Mouse (Mus musculus): ENCODE data around the gene Zfp26. TPM values are rescaled to one million over a fixed set of nuclear protein-coding genes. Genes with fewer than 3 reads are reported as not detected.

The Zfp26 gene
- 10 to 100 TPM; 24.2 to 28.6 TPM for total RNA-seq (2021)

DNA sequence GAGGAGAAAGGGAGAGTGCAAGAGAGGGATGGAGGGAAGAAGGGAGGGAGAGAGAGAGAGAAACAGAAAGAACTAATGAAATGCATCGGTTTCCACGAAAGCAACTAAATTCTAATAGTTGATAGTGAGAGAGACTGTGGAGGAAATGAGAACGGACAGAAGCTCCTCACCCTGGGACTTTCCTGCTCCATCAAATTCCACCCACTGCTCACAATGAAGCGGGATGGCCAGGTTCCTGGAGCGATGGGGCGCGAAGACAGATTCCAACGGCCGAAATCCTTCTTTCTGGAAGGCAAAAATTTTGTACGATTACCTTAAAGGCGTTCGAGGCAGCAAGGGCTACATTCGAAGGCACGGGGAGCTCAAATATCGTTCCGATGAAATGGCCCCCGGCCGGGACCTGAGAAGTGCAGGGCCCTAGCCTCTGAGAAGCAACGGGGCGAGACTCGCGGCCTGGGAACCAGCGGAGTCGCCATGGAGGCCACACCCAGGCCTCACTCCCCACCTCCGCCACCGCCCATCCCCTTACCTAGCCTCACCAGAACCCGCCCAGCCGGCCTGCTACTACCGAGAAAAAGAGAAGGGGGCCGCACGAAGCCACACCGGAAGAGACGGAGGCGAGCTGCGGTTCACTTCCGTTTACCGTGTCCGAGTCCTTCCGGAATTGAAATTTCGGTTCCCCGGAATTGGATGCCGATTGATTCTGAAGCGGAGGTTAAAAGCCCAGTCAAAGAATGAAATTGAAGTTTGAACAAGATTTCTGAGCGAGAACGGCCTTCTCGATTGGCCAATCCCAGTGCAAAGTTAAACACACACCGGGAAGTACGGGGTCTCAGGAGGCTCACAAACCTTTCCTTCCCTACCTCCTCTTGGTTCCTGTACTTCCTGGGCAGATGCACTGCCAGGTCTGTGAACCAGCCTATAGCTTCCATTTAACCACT, at the start of gene Zfp26:
Gene Zfp26, minus strand, starts transcription at position 786 of the 941 bp plus-strand sequence.
- DNase-seq, result peak; percentile 78 to 81

DNA sequence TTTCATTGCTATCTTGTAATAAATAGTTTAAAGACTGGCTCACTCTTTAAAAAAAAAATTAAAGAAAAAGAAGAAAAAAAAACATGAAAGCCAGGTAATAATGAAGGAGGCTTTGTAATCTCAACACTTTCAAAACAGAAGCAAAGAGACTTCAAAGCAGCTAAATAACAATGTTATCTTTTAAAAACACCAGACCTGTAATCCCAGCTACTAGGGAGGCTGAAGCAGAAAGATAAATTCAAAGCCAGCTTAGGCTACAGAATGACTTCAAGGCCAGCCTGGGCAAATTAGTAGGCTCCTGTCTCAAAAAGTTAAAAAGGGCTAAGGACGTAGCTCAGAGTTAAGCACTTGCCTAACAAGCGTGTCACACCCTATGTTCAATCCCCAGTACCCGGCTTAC, 49.7 kb upstream of the Zfp26 start:
- DNase-seq, result no peak

DNA sequence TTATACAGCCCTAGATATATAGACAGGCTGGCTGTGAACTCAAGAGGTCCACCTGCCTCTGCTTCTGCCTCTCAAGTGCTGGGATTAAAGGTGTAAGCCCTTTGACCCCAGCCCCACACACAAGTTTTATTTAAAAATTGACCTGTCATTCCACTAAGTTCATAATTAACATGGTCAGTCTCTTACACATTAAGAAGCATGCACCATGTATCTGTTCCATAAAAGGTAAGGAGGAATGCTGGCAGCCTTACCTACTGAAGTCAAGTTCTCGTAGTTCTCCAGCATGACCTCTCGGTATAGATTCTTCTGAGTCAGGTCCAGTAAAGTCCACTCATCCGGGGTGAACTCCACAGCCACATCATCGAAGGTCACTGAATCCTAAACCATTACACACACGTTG, 44.8 kb upstream of the Zfp26 start:
- no peak for DNase-seq

DNA sequence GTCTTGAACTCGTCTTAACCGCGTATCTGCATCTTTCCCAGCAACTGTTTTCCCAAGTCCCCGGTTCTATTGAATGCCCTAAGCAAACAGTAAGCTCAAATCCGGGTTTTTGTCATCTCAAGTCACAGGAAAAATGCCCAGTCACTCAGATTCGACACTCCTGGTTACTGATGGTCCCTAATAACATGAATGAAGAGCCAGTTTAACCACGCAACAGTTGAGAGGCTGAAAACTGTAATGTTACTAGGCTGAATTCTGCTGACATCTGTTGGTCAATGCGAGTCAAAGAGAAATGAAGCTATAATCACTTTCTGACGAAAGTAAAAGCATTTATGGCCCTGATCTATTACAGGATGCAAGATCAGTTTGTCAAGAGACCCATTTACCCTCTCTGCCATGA, 33.3 kb upstream of the Zfp26 start:
- peak in 1 of 2 experiments; percentile 17 for DNase-seq

DNA sequence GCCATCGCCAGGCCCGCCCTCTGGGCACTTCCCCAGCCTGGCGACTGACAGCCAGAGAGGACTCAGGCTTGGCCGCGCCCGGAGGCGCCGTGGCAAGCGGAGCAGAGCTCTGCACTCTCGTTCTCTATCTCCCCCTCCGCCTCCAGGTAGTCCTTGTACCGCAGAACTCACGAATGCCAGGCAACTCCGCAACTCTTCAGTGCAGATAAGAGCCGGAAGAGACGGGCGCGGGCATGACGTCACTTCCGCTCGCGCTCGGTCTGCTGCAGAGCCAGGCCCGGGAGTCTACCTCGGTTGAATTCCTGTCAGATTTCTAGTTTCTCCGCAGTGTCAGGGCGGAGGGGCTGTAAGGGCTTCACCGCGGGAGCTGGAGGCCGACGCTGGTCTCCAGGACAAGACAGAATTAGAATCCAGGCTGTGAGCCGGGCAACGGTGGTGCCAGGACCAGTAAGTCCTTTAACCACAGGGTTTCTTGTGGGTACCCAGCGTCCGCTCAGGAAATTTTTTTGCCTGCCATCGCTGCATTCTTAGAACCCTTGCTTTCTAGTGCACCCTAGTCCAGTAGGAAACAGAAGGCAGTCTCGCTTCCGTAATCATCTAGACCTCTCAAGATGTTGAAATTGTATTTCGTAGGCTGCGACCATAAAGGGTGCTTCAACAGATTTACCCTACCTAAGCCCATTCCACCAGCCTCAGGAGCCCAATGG, 32.7 kb upstream of the Zfp26 start, which contains the start of gene Zfp426:
Gene Zfp426, minus strand, starts transcription at position 220 of the 707 bp plus-strand sequence.
- peak; percentile 87 to 88 for DNase-seq

DNA sequence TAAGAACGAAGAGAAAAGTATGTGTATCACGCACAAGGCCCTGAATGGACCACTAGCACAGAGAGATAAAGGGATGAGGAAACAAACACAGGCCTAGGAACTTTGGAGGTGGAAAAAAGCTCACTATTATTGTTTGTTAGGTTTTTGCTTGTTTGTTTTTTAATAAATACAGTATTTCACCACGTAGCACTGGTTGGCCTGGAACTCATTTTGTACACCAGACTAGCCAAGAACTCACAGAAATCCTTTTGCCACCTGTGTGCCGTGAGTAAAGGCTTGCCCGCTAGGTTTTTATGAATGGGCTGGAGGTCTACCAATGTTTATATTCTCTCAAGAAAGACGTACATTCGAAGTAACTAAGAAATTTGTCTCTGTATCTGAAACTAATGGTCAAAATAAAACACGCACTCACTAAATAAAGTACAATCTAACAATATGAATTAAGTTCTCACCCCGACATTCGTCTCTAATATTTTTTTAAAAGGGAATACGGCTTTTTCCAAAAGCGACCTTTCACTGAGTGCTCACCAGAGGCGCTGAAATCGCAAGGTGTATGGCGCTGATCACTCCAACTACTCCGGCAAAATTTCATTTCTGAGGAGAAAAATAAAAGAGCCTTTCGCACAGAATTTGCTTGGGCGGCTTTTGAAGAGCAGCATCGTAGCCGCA, 32.0 kb upstream of the Zfp26 start:
- DNase-seq, result no peak

DNA sequence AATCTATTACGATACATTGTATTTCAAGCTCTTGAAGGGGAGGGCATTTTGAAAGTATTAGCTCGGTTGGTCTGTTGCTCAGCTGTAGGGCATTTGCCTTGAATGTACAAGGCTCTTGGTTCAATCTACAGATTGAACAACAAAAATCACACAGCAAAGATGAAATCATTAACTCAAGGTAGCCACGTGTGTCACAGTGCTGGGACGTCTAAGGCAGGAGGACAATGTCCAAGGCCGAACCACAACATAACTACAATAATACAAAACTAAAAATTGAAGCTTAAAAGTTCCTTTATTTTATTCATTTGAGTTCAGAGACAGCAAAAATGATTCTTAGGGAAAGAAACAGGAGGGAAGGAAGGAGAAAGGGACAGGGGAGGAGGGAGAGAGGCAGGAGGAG, 29.6 kb upstream of the Zfp26 start:
- DNase-seq, result no peak

DNA sequence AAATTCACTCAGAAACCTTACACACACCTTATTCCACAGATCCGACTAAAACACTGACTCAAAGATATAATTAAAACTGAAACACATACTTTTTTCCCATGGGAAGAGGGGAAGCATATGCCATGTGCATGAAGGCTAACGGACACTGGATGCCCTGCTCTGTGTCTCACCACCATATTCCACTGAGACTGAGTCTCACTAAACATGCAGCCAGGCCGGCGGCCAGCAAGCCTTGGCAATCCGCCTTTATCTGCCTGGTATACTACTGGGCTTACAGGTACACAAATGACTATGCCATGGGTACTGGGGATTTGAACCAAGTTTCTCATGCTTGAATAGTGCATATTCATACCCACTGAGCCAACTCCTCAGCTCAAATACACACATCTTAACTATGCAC, 19.4 kb upstream of the Zfp26 start:
- no peak for DNase-seq

DNA sequence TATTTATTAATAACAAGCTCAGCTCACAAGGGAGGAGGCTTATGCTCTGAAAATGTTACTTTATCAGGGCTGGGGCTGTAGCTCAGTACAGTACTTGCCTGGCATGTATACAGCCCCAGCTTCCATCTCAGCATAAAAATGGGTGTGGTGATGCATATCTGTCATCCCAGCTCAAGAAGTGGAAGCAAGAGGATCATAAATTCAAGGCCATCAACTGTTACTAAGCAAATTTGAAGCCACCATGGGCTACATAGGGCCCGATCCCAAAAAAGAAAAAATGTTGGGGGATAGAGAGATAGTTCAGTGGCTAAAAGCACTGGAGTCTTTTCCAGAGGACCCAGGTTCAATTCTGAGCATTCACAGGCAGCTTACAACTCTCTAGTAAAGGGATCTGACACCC, 16.7 kb upstream of the Zfp26 start:
- no peak for DNase-seq

DNA sequence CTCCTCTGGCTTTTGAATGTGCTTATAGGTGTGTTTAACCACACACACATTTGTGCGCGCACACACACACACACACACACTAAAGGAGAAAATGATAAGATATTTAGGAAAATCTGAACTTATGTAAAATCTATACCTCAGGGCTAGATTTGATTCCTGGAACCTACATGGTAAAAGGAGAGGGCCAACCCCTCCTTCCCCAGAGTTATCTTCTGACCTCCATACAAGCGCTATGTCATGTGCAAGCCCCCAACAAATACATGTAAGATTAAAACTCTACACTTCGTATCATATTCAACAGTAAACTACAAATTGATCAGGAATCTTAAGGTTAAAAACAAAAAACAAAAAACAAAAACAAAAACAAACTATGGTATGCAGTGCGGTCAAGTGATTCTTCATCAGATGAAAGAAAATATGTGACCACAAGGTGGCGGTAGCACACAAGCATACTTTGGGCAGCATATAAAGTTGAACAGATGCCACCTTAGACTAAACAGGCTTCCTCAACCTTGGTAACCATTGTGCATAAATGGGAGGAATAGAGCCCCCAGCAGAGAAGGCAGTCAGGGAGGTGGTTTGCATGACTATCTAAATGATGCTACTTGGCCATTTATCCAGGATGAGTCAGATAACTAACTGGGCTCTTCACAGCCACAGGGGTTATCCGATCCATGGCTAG, 6.9 kb upstream of the Zfp26 start:
- DNase-seq, result peak; percentile 12 to 35

DNA sequence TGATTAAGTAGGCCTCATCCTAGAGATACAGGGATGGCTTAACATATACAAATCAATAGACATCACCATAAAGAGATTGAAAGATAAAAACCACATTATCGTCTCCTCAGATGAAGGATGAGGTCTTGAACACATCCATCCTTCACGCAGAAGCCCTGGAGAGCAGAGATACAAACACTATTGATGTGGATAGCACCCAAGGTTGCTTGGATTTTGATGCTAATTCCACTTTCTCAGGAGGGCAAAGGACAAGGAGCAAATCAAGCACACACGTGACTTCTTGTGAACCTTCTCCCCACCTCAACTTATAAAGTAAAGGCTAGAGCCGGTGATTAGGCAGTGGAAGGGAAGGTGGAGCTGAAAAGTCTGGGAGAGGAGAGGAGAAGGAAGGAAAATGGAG, 6.3 kb downstream of the Zfp26 start:
- DNase-seq, result no peak

DNA sequence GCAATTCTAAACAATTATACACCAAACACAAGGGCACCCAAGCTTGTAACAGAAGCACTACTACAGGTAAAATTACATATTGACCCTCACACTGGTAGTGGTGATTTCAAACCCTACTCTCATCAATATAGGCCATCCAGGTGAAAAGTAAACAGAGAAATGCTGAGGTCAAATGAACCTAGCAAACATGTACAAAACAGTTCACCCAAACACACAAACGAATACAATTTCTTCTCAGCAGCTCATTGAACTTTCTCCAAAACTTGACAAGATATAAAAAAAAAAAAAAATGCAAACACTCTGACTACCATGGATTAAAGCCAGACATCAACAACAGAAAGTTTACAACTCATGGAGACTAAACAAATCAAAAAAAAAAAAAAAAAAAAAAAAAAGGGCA, 8.5 kb downstream of the Zfp26 start:
- no peak for DNase-seq

DNA sequence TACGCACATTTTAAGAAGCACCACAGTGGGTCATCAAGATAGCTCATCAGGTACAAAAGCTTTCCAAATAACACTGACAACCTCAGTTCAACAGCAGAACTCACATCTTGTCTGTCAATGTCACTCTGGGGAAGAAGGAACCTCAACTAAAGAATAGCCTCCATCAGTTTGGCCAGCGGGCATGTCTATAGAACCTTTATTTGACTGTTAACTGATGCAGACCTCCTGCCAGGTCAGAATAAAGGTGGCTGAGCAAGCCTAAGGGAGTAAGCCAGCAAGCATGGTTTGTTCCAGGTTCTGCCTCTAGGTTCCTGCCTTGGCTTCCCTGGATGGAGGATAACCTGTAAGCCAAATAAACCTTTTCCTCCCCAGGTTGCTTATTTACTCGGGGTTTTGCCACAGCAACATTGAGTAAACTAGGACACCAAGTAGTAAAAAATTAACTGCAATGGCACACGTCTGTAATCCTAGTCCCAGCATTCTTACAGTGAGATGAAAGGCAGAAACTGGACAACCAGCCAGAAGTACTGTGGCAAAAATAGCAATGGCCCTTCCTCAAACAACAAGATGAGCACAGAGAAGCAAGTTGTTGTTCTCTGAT, 16.7 kb downstream of the Zfp26 start:
- DNase-seq, result no peak

DNA sequence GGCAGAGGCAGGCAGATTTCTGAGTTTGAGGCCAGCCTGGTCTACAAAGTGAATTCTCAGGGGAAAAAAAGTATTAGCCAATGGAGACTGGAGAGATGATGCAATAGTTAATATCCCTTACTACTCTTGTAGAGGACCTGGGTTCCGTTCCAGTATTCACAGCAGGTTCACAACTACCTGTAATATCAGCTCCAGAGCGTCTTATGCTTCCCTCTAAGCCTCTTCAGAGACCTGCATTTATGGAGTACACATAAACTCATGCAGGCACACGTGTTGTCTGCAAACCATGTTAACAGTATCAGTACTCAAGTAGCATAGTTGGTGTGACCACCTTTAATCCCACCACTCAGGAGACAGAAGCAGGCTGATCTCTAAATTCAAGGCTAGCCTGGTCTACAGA, 30.0 kb downstream of the Zfp26 start:
- DNase-seq, result no peak

DNA sequence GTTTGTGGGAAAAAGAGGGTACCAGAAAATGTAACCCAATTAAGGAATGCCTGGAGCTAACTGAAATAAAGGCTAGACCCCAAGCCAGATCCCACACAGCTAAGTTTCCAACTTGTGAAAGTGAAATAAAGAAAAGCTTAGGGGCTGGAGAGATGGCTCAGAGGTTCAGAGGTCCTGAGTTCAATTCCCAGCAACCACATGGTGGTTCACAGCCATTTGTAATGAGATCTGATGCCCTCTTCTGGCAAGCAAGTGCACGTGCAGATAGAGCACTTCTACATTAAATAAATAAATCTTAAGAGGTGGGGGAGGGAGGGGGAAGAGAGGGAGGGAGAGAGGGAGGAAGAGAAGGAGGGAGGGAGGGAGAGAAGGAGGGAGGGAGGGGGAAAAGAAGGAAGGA, 48.5 kb downstream of the Zfp26 start:
- DNase-seq, result no peak

DNA sequence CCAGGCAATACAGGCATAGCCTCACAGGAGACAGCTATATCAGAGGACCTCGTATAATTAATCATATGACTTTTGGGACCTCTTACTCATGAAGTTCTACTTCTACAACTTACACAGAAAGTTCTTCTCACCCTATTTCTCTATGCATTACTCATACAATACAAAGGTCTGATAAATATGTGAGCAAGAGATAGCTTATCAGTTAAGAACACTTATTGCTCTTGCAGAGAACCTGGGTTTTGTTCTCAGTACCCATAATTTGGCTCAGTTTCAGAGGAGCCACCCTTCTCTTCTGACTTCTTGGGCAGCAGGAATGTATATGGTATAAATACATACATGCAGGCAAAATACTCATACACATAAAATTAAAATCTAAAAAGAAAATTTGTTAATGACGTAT, 50.6 kb downstream of the Zfp26 start:
- DNase-seq, result no peak

DNA sequence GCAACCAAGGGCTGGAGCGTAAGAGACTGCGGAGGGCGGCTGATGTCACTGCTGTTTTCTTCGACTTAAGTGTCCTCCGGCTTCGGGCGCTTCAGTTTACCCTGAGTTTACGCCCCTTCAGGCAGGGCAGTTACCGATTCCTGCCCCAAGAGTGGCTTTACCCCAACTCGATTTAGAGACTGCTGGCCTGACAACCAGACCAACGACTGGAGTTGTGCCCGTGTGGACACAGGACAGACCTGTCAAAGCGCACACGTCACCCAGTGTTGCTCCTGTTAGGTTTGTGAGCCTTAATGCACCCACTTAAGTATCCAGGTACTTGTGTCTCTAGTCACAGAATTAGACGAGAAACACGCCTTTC, 74.6 kb downstream of the Zfp26 start:
- DNase-seq, result peak in 1 of 2 experiments; percentile 1

DNA sequence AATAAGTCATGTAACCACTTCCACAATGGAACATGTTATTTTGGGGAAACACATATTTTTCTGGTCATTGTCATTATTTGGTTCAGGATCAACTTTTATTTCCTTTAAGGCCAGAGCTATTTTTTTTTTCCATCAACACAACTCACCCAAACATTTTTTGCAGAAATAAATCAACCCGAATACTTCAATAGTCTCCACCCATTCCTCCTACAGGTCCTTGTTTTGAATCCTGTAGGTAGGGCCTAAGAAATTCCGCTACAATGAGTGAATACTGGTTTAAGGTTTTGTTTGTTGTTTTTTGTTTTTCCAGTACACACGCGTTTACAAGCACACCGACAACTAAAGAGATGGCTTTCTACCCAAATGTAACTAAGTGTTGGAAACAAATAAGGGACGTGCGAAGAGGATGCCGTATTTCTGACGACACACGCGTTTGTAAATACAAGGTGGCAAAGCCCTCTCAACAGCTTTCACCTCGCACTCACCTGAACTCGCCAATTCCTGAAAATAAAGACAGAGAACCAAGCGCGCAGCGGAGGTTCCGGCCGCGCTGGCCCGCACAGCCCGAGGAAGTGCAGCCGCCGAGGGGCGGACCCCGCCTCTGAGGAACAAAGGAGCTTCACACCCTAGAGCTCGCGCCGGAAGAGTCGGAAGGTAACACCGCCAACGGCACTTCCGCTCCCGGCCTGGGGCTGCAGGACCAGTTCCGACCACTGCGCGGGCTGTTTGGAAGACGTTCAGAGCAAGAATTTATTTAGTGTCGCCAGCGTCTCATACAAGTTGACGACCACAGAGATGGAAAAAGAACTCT, 75.2 kb downstream of the Zfp26 start, which contains the start of gene Zfp560:
Gene Zfp560, minus strand, starts transcription at position 646 of the 811 bp plus-strand sequence.
- peak; percentile 86 to 90 for DNase-seq

DNA sequence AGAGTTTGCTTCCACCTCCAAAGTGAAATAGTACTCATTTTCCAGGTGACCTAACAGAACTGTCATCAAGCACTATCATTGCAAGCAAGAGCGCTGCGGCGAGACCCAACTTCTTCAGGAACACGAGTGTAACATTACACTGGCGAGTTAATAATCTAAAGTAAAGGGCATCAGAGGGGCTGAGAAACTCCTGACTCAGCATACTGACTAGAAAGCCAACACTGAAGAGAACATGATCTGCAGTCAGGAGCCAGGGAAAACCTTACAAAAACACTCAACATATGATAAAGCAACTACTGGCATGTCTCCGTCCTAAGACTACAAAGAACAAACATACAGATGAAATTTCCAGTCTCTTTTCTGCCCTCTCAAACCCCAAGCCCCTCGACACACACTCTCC, 76.3 kb downstream of the Zfp26 start:
- DNase-seq, result no peak

Data from layer of hippocampus, postnatal 36 days (tissue).